Mouse (Mus musculus) testis, postnatal 14 days (tissue): ENCODE results near the gene Igfbp3.

Source experiments
- DNase-seq: peaks from one replicate; pipeline ENCODE4 v3.0.0; 2021; ENCODE audit warnings: low spot score

Gene Igfbp3

GRCm38 (mm10) chr11:7161502-7162174 lies 52.1 kb downstream of the Igfbp3 start:
- no peak for DNase-seq

GRCm38 (mm10) chr11:7160637-7161101 lies 53.1 kb downstream of the Igfbp3 start:
- no peak for DNase-seq

GRCm38 (mm10) chr11:7160146-7160545 lies 53.6 kb downstream of the Igfbp3 start:
- DNase-seq = no peak

GRCm38 (mm10) chr11:7158196-7158595 lies 55.5 kb downstream of the Igfbp3 start:
- no peak for DNase-seq

- no peak for DNase-seq
Measured at GRCm38 (mm10) chr11:7156427-7156826, 57.3 kb downstream of the Igfbp3 start.
